Mouse (Mus musculus) heart, embryonic 12.5 days (tissue): ENCODE data around the gene Rftn1. TPM values are rescaled to one million over a fixed set of nuclear protein-coding genes. Genes with fewer than 3 reads are reported as not detected.

Experiments used
- ATAC-seq: fragments of 200-750 bp; cut with Nextera tagmentation; 2 replicates; pipeline ENCODE4 v1.8.0; 2017; ENCODE audit warnings: moderate TSS enrichment, moderate library complexity; ENCODE audit not compliant: insufficient number of reproducible peaks, low FRiP score
- H3K27ac ChIP-seq: fragments of 300-500 bp; sonication (generic); 2 replicates; pipeline ENCODE4 v1.5.1; 2016; ENCODE audit warnings: mild to moderate bottlenecking, moderate library complexity; ENCODE audit not compliant: poor library complexity, severe bottlenecking
- H3K27me3 ChIP-seq: fragments of 300-500 bp; sonication (generic); replicated peaks from 2 replicates; pipeline ENCODE4 v1.6.1; 2016; ENCODE audit warnings: mild to moderate bottlenecking, moderate library complexity
- H3K36me3 ChIP-seq: fragments of 300-500 bp; sonication (generic); 2 replicates; pipeline ENCODE4 v1.6.1; 2016; ENCODE audit warnings: mild to moderate bottlenecking, moderate library complexity
- H3K4me1 ChIP-seq: fragments of 300-500 bp; sonication (generic); replicated peaks from 2 replicates; pipeline ENCODE4 v1.6.1; 2016; ENCODE audit warnings: mild to moderate bottlenecking
- H3K4me2 ChIP-seq: fragments of 300-500 bp; sonication (generic); 2 replicates; pipeline ENCODE4 v1.6.1; 2016; ENCODE audit warnings: mild to moderate bottlenecking, moderate library complexity
- H3K4me3 ChIP-seq: fragments of 300-500 bp; sonication (generic); 2 replicates; pipeline ENCODE4 v1.5.1; 2016; ENCODE audit warnings: mild to moderate bottlenecking
- H3K9ac ChIP-seq: fragments of 300-500 bp; sonication (generic); 2 replicates; pipeline ENCODE4 v1.6.1; 2016; ENCODE audit warnings: mild to moderate bottlenecking, moderate library complexity
- H3K9me3 ChIP-seq: fragments of 300-500 bp; sonication (generic); replicated peaks from 2 replicates; pipeline ENCODE4 v1.6.1; 2016; ENCODE audit warnings: mild to moderate bottlenecking, moderate library complexity
- WGBS: fragments of 180-500 bp; shearing (Covaris S2); methylation state at CpG from one replicate; pipeline ENCODE4 v1.1.7; 2016; 5-methylcytosine and 5-hydroxymethylcytosine counted together
- polyA plus RNA-seq: library from polyadenylated mRNA; unstranded; fragments of >200 nt; fragmentation: Nextera tagmentation; extraction: Ambion mirVana; gene quantifications from 2 replicates; pipeline ENCODE4 v1.2.1, GENCODE M21; 2016

Rftn1 gene
- polyA plus RNA-seq, 1 experiment from 2014 or later = 24.2 TPM

GRCm38 (mm10) chr17:50019090-50019489, 171.4 kb downstream of the Rftn1 start:
- Histone ChIP-seq H3K4me1 (no peaks in the 10 kb centered on the region; the same call in 1 of the 2 replicates), H3K4me3 (no peak overlapping the region), H3K27me3 (no peaks in the 10 kb centered on the region), H3K9ac (no peak overlapping the region), H3K4me2 (no peak overlapping the region), H3K9me3 (no peaks in the 10 kb centered on the region), H3K36me3 (no peaks in the 10 kb centered on the region), H3K27ac (no peak overlapping the region)
- ATAC-seq = peak; percentile 78; the same call in 1 of the 2 replicates
- WGBS = 59% methylated on average over 5 of the region's 5 CpGs

- Histone ChIP-seq H3K9ac (no peak overlapping the region), H3K36me3 (no peaks in the 10 kb centered on the region), H3K9me3 (no peaks in the 10 kb centered on the region), H3K4me3 (no peak overlapping the region), H3K4me1 (peaks cover 8% of the 10 kb centered on the region), H3K4me2 (no peak overlapping the region), H3K27ac (no peak overlapping the region), H3K27me3 (no peaks in the 10 kb centered on the region)
- no peak for ATAC-seq
- 67% methylated on average over 9 of the region's 9 CpGs for WGBS
Observed at GRCm38 (mm10) chr17:50014708-50015107, 175.8 kb downstream of the Rftn1 start.

- Histone ChIP-seq H3K27ac (no peak overlapping the region), H3K9me3 (peaks cover 3% of the 10 kb centered on the region; the same call in 1 of the 2 replicates), H3K4me1 (peaks cover 8% of the 10 kb centered on the region), H3K4me2 (no peak overlapping the region), H3K27me3 (no peaks in the 10 kb centered on the region), H3K9ac (no peak overlapping the region), H3K4me3 (no peak overlapping the region), H3K36me3 (no peaks in the 10 kb centered on the region)
- no peak for ATAC-seq
- 73% methylated on average over 2 of the region's 2 CpGs for WGBS
Observed at GRCm38 (mm10) chr17:50013848-50014247, 176.6 kb downstream of the Rftn1 start.

- no peak overlapping the region for H3K27ac ChIP-seq
- H3K9me3 ChIP-seq = peaks cover 3% of the 10 kb centered on the region; the same call in 1 of the 2 replicates
- peaks cover 22% of the 10 kb centered on the region for H3K4me1 ChIP-seq
- H3K9ac ChIP-seq = no peak overlapping the region
- H3K4me2 ChIP-seq = no peak overlapping the region
- WGBS = 11% methylated on average over 4 of the region's 4 CpGs
- no peak for ATAC-seq
- no peaks in the 10 kb centered on the region for H3K36me3 ChIP-seq
- no peak overlapping the region for H3K4me3 ChIP-seq
- no peaks in the 10 kb centered on the region for H3K27me3 ChIP-seq
Observed at GRCm38 (mm10) chr17:50010096-50010495, 180.4 kb downstream of the Rftn1 start.

- no peaks in the 10 kb centered on the region for H3K27me3 ChIP-seq
- peak overlapping the region; percentile 35 for H3K4me2 ChIP-seq
- H3K9ac ChIP-seq = no peak overlapping the region
- peak; percentile 79 for ATAC-seq
- peak overlapping the region; percentile 63 for H3K27ac ChIP-seq
- peaks cover 3% of the 10 kb centered on the region; the same call in 1 of the 2 replicates for H3K9me3 ChIP-seq
- H3K4me3 ChIP-seq = no peak overlapping the region
- peaks cover 29% of the 10 kb centered on the region for H3K4me1 ChIP-seq
- 12% methylated on average over 9 of the region's 9 CpGs for WGBS
- H3K36me3 ChIP-seq = peaks cover 9% of the 10 kb centered on the region; the same call in 1 of the 2 replicates
Observed at GRCm38 (mm10) chr17:50006721-50007351, 183.6 kb downstream of the Rftn1 start.

- no peak for ATAC-seq
- Histone ChIP-seq H3K4me2 (peak overlapping the region; percentile 16), H3K4me3 (no peak overlapping the region), H3K9me3 (peaks cover 3% of the 10 kb centered on the region; the same call in 1 of the 2 replicates), H3K4me1 (peaks cover 29% of the 10 kb centered on the region), H3K27ac (peak overlapping the region; percentile 63; the same call in 1 of the 2 replicates), H3K36me3 (peaks cover 9% of the 10 kb centered on the region; the same call in 1 of the 2 replicates), H3K9ac (no peak overlapping the region), H3K27me3 (no peaks in the 10 kb centered on the region)
- WGBS = 30% methylated on average over 7 of the region's 7 CpGs
Observed at GRCm38 (mm10) chr17:50006338-50006720, 184.1 kb downstream of the Rftn1 start.

- H3K4me1 ChIP-seq = peaks cover 21% of the 10 kb centered on the region
- no peak for ATAC-seq
- H3K27ac ChIP-seq = no peak overlapping the region
- H3K4me3 ChIP-seq = no peak overlapping the region
- H3K4me2 ChIP-seq = no peak overlapping the region
- 63% methylated on average over 4 of the region's 4 CpGs for WGBS
- H3K9me3 ChIP-seq = peaks cover 5% of the 10 kb centered on the region; the same call in 1 of the 2 replicates
- H3K36me3 ChIP-seq = peaks cover 29% of the 10 kb centered on the region
- H3K9ac ChIP-seq = no peak overlapping the region
- H3K27me3 ChIP-seq = no peaks in the 10 kb centered on the region
Observed at GRCm38 (mm10) chr17:50003156-50003555, 187.3 kb downstream of the Rftn1 start.

GRCm38 (mm10) chr17:50002171-50002570, 188.3 kb downstream of the Rftn1 start:
- H3K36me3 ChIP-seq = peaks cover 29% of the 10 kb centered on the region
- no peak for ATAC-seq
- no peak overlapping the region for H3K9ac ChIP-seq
- H3K4me3 ChIP-seq = no peak overlapping the region
- whole genome bisulfite sequencing = 67% methylated on average over 3 of the region's 3 CpGs
- H3K4me1 ChIP-seq = peaks cover 20% of the 10 kb centered on the region
- H3K27ac ChIP-seq = no peak overlapping the region
- H3K4me2 ChIP-seq = no peak overlapping the region
- no peaks in the 10 kb centered on the region for H3K27me3 ChIP-seq
- peaks cover 5% of the 10 kb centered on the region; the same call in 1 of the 2 replicates for H3K9me3 ChIP-seq

- H3K4me1 ChIP-seq = peaks cover 16% of the 10 kb centered on the region
- ATAC-seq = no peak
- H3K4me2 ChIP-seq = no peak overlapping the region
- H3K36me3 ChIP-seq = peaks cover 29% of the 10 kb centered on the region
- H3K9ac ChIP-seq = no peak overlapping the region
- H3K9me3 ChIP-seq = peaks cover 5% of the 10 kb centered on the region; the same call in 1 of the 2 replicates
- H3K27ac ChIP-seq = no peak overlapping the region
- H3K4me3 ChIP-seq = no peak overlapping the region
- H3K27me3 ChIP-seq = no peaks in the 10 kb centered on the region
Observed at GRCm38 (mm10) chr17:50001754-50002153, 188.7 kb downstream of the Rftn1 start.

- peaks cover 5% of the 10 kb centered on the region; the same call in 1 of the 2 replicates for H3K9me3 ChIP-seq
- H3K4me3 ChIP-seq = no peak overlapping the region
- 76% methylated on average over 3 of the region's 3 CpGs for WGBS
- H3K27ac ChIP-seq = no peak overlapping the region
- H3K36me3 ChIP-seq = peaks cover 29% of the 10 kb centered on the region
- H3K27me3 ChIP-seq = no peaks in the 10 kb centered on the region
- peaks cover 7% of the 10 kb centered on the region; the same call in 1 of the 2 replicates for H3K4me1 ChIP-seq
- H3K9ac ChIP-seq = no peak overlapping the region
- no peak overlapping the region for H3K4me2 ChIP-seq
- ATAC-seq = no peak
Observed at GRCm38 (mm10) chr17:50000580-50000979, 189.9 kb downstream of the Rftn1 start.

- WGBS = 57% methylated on average over 5 of the region's 5 CpGs
- Histone ChIP-seq H3K9ac (no peak overlapping the region), H3K4me3 (no peak overlapping the region), H3K27ac (no peak overlapping the region), H3K27me3 (no peaks in the 10 kb centered on the region), H3K4me1 (peaks cover 7% of the 10 kb centered on the region), H3K9me3 (peaks cover 5% of the 10 kb centered on the region; the same call in 1 of the 2 replicates), H3K4me2 (no peak overlapping the region), H3K36me3 (peaks cover 24% of the 10 kb centered on the region)
- ATAC-seq = no peak
Observed at GRCm38 (mm10) chr17:49996626-49997152, 193.8 kb downstream of the Rftn1 start.
